Mouse (Mus musculus): ENCODE results near the gene Gm49333. TPM values are rescaled to one million over a fixed set of nuclear protein-coding genes. Genes with fewer than 3 reads are reported as not detected.

Gm49333 gene
- total RNA-seq, 2 experiments from 2014 or later = 0.37 TPM; not detected in 1

DNA sequence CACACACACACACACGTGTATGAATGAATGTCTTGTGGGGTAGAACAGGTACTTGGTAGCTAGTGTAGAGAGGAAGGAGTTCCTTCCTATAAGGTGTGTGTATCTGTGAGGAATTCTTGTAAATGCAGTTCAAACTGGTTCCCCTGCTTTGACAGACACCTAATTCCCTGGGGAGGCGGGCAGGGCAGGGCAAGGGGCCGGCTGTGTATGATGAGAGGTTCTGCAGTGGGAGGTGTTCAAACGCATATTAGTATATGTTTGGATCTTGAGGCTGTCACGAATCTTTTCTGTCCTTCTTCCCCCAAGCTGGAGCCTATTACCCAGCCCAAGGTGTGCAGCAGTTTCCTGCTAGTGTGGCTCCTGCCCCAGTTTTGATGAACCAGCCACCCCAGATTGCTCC, 66.0 kb downstream of the Gm49333 start:
- no peak for DNase-seq (ENCODE audit: low spot score in 2 of 2)

- peak; percentile 74 to 86 for DNase-seq (ENCODE audit: low spot score in 2 of 2)
These were observed 66.7 kb downstream of the Gm49333 start for GRCm38 (mm10) chr16:20677974-20678675.

DNA sequence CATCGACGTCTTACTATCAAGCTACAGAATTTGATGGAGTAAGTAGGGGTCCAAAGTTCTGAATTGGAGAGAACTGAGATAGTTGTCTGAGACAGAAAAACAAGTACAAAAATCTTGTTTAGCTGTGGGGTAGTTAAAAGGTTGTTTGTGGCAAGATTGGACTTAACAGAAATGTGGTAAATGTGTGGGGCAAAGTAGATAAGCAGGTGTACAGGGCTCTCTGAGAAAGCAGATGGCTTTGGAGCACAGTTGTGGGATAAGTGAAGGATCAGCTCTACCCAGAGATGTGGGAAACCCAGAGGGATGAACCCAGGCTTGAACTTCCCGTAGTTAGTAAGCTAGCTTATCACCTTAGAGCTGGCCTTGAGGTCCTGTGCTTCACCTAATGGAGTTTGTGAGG, 79.4 kb downstream of the Gm49333 start:
- DNase-seq (ENCODE audit: low spot score in 2 of 2) = no peak

- DNase-seq (ENCODE audit: low spot score in 2 of 2) = no peak
These were observed 80.2 kb downstream of the Gm49333 start for GRCm38 (mm10) chr16:20691617-20692016.

DNA sequence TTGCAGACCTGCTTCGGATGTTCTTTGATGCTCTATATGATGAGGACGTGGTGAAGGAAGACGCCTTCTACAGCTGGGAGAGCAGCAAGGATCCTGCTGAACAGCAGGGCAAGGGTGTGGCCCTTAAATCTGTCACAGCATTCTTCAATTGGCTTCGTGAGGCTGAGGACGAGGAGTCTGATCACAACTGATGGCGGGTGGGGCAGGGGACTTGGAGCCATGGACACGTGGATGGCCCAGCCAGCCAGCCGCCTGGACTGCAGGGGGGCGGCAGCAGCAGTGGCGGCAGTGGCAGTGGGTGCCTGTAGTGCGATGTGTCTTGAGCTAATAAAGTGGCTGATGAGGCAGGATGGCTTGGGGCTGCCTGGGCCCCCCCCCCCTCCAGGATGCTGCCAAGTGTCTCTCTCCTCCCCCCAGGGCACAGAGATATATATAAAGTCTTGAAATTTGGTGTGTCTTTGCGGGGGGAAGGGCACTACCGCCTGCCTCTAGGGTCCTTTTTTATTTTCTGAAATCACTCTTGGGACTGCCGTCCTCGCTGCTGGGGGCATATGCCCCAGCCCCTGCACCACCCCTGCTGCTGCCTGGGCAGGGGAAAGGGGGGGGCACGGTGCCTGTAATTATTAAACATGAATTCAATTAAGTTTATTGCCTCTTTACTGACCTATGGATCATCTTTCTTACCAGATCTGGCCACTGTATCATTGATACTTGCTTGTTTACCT, 81.0 kb downstream of the Gm49333 start:
- DNase-seq (ENCODE audit: low spot score in 2 of 2) = no peak

DNA sequence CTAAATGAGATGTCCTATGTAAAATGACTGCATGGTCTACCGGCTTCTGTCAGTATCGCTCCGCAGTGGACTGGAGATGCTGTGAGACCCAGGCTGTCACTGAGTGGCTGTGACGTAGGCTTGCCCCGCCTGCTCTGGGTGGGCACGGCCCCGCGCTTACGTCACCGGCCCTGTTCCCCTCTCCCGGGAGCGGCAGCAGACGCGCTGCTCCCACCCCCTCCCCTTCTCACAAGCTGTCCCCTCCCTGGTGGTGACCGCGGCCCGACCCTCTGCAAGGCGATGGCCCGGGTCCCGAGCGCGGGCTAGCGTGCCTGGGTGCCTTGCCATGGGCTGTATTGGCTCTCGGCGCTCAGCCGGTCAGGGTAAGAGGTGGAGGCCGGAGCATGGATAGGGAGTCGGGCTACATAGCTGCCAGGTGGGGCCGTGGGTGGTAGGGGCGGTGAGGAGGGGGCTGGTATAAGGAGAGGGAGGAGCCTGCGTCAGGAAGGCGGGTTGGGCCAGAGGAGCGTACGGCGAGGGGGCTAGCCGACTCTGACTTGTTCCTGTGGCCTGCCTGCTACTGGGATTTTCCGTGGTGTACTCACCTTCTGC, 81.8 kb downstream of the Gm49333 start, which contains the start of gene Fam131a:
TSS of gene Fam131a (plus strand) at position 131 of the 591 bp plus-strand sequence.
- peak; percentile 53 to 71 for DNase-seq (ENCODE audit: low spot score in 2 of 2)

DNA sequence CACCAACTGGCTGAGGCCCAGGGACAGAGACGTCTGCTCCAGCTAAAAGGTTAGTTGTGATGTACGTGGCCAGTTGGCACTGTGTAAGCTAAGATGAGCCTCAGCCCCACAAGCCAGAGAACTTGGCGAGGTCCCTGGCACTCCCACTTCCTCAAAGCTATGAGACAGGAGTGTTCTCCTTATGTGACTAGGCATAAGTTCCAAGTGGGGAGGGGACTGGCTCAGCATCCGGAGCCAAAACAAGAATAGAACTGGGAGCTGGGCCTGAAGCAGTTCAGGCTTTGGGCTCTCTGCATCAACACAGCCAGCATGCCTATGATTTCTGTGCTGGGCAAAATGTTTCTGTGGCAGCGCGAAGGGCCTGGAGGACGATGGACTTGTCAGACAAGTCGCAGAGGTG, 83.4 kb downstream of the Gm49333 start:
- no peak for DNase-seq (ENCODE audit: low spot score in 2 of 2)

Small RNAs within 50 kb of the gene (microRNA-seq; reads per million reads assigned to microRNA genes)
- gene Mir1224 = 15.5 reads per million, percentile 26 among the genes with 10 or more reads in this experiment

Other genes with a start within 250 kb of the Gm49333 start
- gene Abcc5, start 185.2 kb upstream of the Gm49333 start, total RNA-seq (2021) = 10 to 100 TPM; 73.7 to 75.5 TPM
- gene Eif2b5, start 112.8 kb upstream of the Gm49333 start, total RNA-seq (2021) = 10 to 100 TPM; 58.9 to 63.3 TPM
- gene Dvl3, start 94.6 kb upstream of the Gm49333 start, total RNA-seq (2021) = 10 to 100 TPM; 55.7 to 59.5 TPM
- gene Ap2m1, start 76.1 kb upstream of the Gm49333 start, total RNA-seq (2021) = 100 to 1,000 TPM; 336 to 352 TPM
- 10 to 100 TPM; 75.4 to 79.2 TPM for gene Abcf3, start 63.0 kb upstream of the Gm49333 start, total RNA-seq (2021)
- 10 to 100 TPM in 1 of 2 experiments, 1 to 10 TPM in 1; 10.0 to 12.5 TPM for gene Vwa5b2, start 22.1 kb upstream of the Gm49333 start, total RNA-seq (2021)
- 1 to 10 TPM; 6.8 to 7.0 TPM for gene Eef1akmt4, start within 50 bp of the Gm49333 start, total RNA-seq (2021)
- gene Alg3, start 125 bp downstream of the Gm49333 start, total RNA-seq (2021) = 10 to 100 TPM; 15.9 to 17.6 TPM
- 10 to 100 TPM; 16.1 to 16.3 TPM for gene Camk2n2, start 9.7 kb downstream of the Gm49333 start, total RNA-seq (2021)
- 10 to 100 TPM; 11.4 to 14.9 TPM for gene Ece2, start 18.2 kb downstream of the Gm49333 start, total RNA-seq (2021)
- gene Psmd2, start 40.0 kb downstream of the Gm49333 start, total RNA-seq (2021) = 100 to 1,000 TPM; 216 to 230 TPM
- gene Eif4g1, start 56.7 kb downstream of the Gm49333 start, total RNA-seq (2021) = 100 to 1,000 TPM; 400 to 415 TPM
- 10 to 100 TPM; 14.4 to 15.4 TPM for gene Fam131a, start 81.6 kb downstream of the Gm49333 start, total RNA-seq (2021)
- 10 to 100 TPM; 39.8 to 41.0 TPM for gene Polr2h, start 106.1 kb downstream of the Gm49333 start, total RNA-seq (2021)
- 10 to 100 TPM; 49.6 to 57.3 TPM for gene Clcn2, start 106.1 kb downstream of the Gm49333 start, total RNA-seq (2021)
- 10 to 100 TPM; 14.8 to 17.1 TPM for gene Chrd, start 121.5 kb downstream of the Gm49333 start, total RNA-seq (2021)
- 1 to 10 TPM; 3.8 to 5.0 TPM for gene Thpo, start 122.9 kb downstream of the Gm49333 start, total RNA-seq (2021)

All from adrenal gland, postnatal 4 days (tissue).